Mouse (Mus musculus): ENCODE data around the gene Casp9. TPM values are rescaled to one million over a fixed set of nuclear protein-coding genes. Genes with fewer than 3 reads are reported as not detected.
"Not testable (repeated sequence)": the region's sequence is repeated elsewhere in the genome, so short reads cannot be mapped to it uniquely, and the experiment has no call there.

Gene Casp9
- total RNA-seq, 2 experiments from 2014 or later = 10.4 to 22.2 TPM

- ATAC-seq (replicated peaks; ENCODE audit: low FRiP score, poor library complexity, severe bottlenecking) = not testable (repeated sequence)
These were observed 20.4 kb upstream of the Casp9 start for GRCm38 (mm10) chr4:141773019-141773418.

- ATAC-seq (replicated peaks; ENCODE audit: low FRiP score, poor library complexity, severe bottlenecking) = no peak
These were observed 13.6 kb upstream of the Casp9 start for GRCm38 (mm10) chr4:141779828-141780227.

- no peak for ATAC-seq (replicated peaks; ENCODE audit: low FRiP score, poor library complexity, severe bottlenecking)
These were observed 12.0 kb upstream of the Casp9 start for GRCm38 (mm10) chr4:141781201-141781985.

GRCm38 (mm10) chr4:141784835-141785234 is 8.6 kb upstream of the Casp9 start:
- no peak for ATAC-seq (replicated peaks; ENCODE audit: low FRiP score, poor library complexity, severe bottlenecking)

- no peak for ATAC-seq (replicated peaks; ENCODE audit: low FRiP score, poor library complexity, severe bottlenecking)
These were observed 7.3 kb upstream of the Casp9 start for GRCm38 (mm10) chr4:141786141-141786540.

GRCm38 (mm10) chr4:141787046-141787445 is 6.4 kb upstream of the Casp9 start:
- no peak for ATAC-seq (replicated peaks; ENCODE audit: low FRiP score, poor library complexity, severe bottlenecking)

GRCm38 (mm10) chr4:141787462-141787861 is 6.0 kb upstream of the Casp9 start:
- no peak for ATAC-seq (replicated peaks; ENCODE audit: low FRiP score, poor library complexity, severe bottlenecking)

- ATAC-seq (replicated peaks; ENCODE audit: low FRiP score, poor library complexity, severe bottlenecking) = no peak
These were observed 3.7 kb upstream of the Casp9 start for GRCm38 (mm10) chr4:141789564-141790218.

- peak; percentile 74 for ATAC-seq (replicated peaks; ENCODE audit: low FRiP score, poor library complexity, severe bottlenecking)
These were observed 2.9 kb upstream of the Casp9 start, which contains the start of gene Dnajc16 for GRCm38 (mm10) chr4:141790524-141790990. TSS of gene Dnajc16 (minus strand) at chr4:141790931.

- ATAC-seq (replicated peaks; ENCODE audit: low FRiP score, poor library complexity, severe bottlenecking) = no peak
These were observed 1.9 kb upstream of the Casp9 start for GRCm38 (mm10) chr4:141791486-141791885.

- no peak for ATAC-seq (replicated peaks; ENCODE audit: low FRiP score, poor library complexity, severe bottlenecking)
These were observed 1.5 kb upstream of the Casp9 start for GRCm38 (mm10) chr4:141791951-141792350.

GRCm38 (mm10) chr4:141792554-141793281 is 694 bp upstream of the Casp9 start:
- ATAC-seq (replicated peaks; ENCODE audit: low FRiP score, poor library complexity, severe bottlenecking) = peak; percentile 35

GRCm38 (mm10) chr4:141794152-141794535 is 732 bp downstream of the Casp9 start:
- no peak for ATAC-seq (replicated peaks; ENCODE audit: low FRiP score, poor library complexity, severe bottlenecking)

GRCm38 (mm10) chr4:141796356-141796755 is 2.9 kb downstream of the Casp9 start:
- ATAC-seq (replicated peaks; ENCODE audit: low FRiP score, poor library complexity, severe bottlenecking) = no peak

- ATAC-seq (replicated peaks; ENCODE audit: low FRiP score, poor library complexity, severe bottlenecking) = no peak
These were observed 3.5 kb downstream of the Casp9 start for GRCm38 (mm10) chr4:141796954-141797353.

- no peak for ATAC-seq (replicated peaks; ENCODE audit: low FRiP score, poor library complexity, severe bottlenecking)
These were observed 4.1 kb downstream of the Casp9 start for GRCm38 (mm10) chr4:141797545-141797944.

GRCm38 (mm10) chr4:141804105-141804504 is 10.7 kb downstream of the Casp9 start:
- ATAC-seq (replicated peaks; ENCODE audit: low FRiP score, poor library complexity, severe bottlenecking) = no peak

GRCm38 (mm10) chr4:141805886-141806285 is 12.5 kb downstream of the Casp9 start:
- no peak for ATAC-seq (replicated peaks; ENCODE audit: low FRiP score, poor library complexity, severe bottlenecking)

GRCm38 (mm10) chr4:141809850-141810464 is 16.5 kb downstream of the Casp9 start:
- peak; percentile 62 for ATAC-seq (replicated peaks; ENCODE audit: low FRiP score, poor library complexity, severe bottlenecking)

GRCm38 (mm10) chr4:141810975-141811374 is 17.6 kb downstream of the Casp9 start:
- ATAC-seq (replicated peaks; ENCODE audit: low FRiP score, poor library complexity, severe bottlenecking) = no peak
